Mouse (Mus musculus) cerebellum, postnatal 36 days (tissue): ENCODE results near the gene Tjp2.
"Not testable (repeated sequence)": the region's sequence is repeated elsewhere in the genome, so short reads cannot be mapped to it uniquely, and the experiment has no call there.

Experiments
- DNase-seq, 2 experiments: peaks; one replicate each; pipeline ENCODE4 v3.0.0; 2021 to 2022; ENCODE audit warnings: mixed read lengths in 2 of 2

The Tjp2 gene

DNA sequence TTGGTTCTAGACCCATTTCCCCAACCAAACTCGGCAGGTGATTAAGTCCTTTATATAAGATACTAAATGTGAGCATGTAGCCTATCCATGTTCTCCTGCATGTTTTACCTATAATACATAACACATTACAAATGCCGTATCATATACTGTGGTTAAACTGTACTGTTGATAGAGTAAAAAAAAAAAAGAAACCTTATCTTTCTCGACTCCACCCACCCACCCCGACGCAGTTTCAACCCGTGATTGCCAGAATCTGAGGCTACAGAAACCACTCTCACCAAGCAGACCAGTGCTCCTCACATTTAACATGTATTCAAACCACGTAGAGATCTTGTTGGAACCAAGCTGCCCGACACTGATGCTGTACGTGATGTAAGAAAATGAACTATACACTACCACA, 102.2 kb downstream of the Tjp2 start:
- DNase-seq: no peak

DNA sequence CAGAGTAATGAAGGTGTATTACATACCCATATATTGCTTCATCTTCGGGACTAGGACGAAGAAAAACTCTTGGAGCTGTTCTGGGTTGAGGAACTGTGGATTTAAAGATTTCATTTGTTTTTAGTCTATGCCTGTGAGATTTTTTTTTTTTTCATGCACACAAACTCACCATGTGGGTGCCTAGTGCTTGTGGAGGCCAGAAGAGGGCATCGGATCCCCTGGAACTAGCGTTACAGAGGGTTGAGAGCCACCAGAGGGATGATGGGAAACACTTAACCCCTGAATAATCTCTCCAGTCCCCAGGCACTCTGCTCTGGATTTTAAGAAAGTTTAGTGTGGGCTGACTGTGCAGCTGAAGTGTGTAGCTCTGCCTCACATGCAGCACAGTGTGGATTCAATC, 104.0 kb downstream of the Tjp2 start:
- DNase-seq: no peak

GRCm38 (mm10) chr19:24118775-24119174, 106.1 kb downstream of the Tjp2 start:
- no peak for DNase-seq

DNA sequence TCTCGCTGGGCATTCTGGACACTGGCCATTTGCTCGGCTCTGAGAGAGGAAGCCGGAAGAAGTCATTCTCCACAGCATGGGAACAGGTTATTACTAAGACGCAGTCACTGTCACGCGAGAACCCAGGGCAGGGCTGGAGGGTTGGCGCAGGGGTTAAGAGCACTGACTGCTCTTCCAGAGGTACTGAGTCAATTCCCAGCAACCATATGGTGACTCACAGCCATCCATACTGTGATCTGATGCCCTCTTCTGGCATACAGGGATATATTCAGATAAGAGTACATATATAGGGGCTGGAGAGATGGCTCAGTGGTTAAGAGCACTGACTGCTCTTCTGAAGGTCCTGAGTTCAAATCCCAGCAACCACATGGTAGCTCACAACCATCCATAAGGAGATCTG, 113.2 kb downstream of the Tjp2 start:
- no peak for DNase-seq

- no peak for DNase-seq
Measured at GRCm38 (mm10) chr19:24107707-24108106, 117.1 kb downstream of the Tjp2 start.

- no peak for DNase-seq
Measured at GRCm38 (mm10) chr19:24103802-24104201, 121.0 kb downstream of the Tjp2 start.

- no peak for DNase-seq
Measured at GRCm38 (mm10) chr19:24102562-24103126, 122.2 kb downstream of the Tjp2 start.

GRCm38 (mm10) chr19:24101183-24101582, 123.6 kb downstream of the Tjp2 start:
- DNase-seq: no peak

GRCm38 (mm10) chr19:24098691-24099090, 126.1 kb downstream of the Tjp2 start:
- no peak for DNase-seq

DNA sequence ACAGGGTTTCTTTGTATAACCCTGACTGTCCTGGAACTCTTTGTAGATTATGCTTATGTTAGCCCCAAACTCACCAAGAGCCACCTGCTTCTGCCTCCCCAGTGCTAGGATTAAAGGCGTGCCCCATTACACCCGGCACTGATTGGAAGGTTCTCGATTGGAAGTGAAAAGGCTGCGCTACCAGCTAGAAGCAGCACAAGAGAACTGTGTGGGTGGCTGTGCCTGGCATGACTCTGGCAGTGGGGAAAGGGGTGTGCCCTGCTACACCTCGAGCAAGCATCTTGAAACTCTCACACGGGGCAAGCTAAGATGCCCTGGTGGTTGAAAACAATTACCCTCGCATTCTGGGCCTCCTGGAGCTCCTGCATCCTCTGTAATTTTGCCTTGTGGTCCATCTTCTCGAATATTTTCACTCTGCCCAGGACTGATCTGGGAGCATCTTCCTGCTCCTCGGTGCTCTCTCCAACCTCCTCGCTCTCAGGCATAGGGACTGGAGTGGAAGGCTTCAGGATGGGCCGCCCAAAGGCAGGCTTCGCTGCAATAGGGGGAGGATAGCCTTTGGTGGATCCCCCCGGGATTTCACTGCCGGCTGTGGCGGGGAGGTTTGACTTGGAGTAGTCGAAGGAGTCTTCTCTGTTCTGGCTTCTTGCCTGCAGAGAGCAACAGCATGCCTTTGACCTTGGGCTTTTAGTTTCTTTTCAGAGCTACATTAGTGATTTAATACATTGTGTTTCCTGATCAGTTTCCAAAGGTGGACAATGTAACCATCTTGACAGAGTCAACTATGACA, 127.0 kb downstream of the Tjp2 start:
- DNase-seq: no peak

DNA sequence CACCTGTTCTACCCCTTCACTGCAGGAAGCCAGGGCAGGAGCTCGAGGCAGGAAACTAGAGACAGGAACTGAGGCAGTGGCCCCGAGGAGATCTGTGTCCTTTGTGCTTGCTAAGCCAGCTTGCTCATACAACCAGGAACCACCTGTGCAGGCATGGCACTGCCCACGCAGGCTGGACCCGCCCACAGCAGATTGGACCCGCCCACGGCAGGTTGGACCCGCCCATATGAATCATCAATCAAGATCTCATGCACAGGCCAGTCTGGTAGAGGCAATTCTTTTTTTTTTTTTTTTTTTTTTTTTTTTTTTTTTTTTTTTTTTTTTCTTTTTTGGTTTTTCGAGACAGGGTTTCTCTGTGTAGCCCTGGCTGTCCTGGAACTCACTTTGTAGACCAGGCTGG, 132.8 kb downstream of the Tjp2 start:
- not testable (repeated sequence) for DNase-seq

DNA sequence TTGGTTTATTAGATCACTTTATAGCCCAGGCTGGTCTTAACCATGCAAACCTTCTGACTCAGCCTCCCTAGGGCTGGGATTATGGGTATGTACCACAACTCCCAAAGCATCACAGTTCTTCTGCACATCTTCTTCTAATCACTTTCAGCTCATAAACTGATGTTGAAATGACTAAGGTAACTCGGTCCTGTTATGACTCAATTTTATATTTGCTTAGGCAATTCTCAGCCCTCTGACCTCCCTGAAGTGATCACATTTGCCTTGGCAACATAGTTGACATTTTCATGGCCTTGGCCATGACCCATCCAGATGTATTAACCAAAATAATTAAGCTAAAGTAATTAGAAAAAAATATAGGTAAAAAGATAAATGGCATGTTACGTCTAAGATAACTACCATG, 134.5 kb downstream of the Tjp2 start:
- DNase-seq: no peak

DNA sequence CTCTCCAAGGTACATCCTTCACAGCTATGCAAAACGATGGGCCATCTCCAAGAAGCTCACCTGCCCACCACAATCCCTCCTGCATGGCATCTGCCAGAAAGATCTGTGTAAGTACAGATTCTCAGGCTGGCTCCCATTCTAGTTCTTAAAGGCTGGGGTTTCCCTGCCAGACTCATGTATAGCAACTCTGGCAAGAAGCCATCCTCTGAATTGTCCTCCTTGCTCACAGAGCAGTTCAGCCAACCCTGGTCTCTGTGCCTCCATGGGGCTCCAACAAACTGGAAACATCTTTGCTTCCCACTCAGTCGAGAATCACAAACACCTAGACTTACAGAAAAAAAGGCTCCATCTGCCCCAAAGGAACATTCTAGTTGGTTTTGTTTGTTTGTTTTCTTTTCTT, 139.5 kb downstream of the Tjp2 start:
- DNase-seq: no peak

DNA sequence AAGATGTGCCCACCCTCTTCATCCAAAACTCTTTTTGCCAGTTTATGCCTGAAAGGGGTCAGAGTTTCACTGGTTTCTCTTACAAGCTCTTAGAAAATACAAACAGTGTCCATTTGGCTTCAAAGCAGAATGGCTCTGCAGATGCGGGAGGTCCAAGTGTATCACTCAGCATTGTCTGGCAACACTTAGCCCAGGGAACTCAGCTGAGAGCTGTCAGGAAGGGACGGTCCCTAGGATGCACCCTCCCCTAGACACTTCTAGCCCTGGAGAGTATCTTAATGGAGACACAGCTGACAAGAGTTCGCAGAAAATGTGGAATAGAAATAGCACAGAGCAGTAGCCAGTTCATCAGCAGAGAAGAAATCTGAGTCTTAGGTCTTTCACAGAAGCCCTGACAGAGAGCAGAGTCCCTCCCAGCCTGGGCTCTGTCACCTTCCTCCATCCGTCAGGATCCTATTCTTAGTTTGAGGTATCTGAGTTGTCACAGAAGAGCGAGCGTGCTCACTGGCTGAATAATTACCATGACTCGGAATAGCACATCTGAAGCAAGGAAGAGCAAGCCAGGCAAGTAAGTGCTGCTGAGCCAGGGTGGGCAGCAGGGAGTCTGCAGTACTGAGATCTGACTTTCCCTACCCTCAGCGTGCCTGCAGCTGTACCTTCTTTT, 144.3 kb downstream of the Tjp2 start:
- DNase-seq: no peak

- DNase-seq: no peak
Measured at GRCm38 (mm10) chr19:24077658-24078057, 147.2 kb downstream of the Tjp2 start.

DNA sequence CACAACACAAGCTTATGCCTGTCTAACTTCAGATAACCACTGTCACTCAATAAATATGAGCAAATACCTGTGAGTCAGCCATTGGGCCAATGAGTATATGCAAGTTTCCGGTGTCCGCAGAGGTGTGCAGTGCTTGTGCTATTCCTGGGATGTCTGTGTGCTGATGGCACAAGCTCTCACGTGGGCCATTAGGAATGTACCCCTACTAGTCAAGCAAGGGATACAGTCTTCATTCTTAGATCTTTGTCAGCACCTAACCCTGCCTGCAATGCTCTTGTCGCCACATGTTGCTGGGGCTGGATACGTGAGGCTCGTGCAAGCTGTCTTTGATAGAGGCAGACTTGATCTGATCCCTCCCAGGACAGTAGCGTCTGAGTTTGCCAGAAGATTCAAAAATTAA, 148.3 kb downstream of the Tjp2 start:
- no peak for DNase-seq

DNA sequence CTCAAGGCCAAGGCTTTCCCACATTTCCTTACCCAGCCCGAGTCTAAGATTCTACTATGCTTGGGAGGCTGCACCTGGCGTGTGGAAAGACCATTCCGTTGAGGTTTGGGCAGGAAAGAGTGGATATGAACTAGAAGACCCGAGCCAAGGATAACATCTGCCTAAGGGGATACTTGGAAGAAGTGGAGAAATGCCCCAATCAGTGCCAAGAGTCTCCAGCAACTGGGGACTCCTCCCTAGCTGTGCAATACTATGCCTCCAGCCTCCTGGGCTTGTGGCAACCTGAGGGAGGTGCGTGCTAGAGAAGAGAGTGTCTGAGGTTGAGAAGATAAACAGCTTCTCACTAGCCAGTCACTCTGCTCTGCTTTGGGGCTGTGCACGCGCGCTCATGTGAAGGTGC, 148.9 kb downstream of the Tjp2 start:
- DNase-seq: no peak

DNA sequence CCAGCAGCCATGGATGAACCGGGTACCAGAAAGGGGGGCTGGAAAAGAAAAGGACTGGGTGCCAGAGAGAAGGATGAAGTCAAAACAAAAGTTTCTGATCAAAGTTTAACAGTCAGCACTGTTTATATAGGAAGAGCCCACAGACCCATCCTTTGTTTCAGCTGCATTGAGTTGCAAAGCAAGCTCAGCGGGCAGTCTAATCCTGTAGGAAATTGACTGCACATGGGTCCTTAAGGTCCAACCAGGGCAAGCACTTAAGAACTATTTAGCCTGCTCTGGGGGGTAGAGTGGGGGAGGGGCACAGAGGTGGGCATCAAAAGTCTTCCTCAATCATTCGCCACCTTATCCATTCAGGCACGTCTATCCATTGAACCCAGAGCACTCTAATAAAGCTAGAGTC, 151.7 kb downstream of the Tjp2 start:
- no peak for DNase-seq

GRCm38 (mm10) chr19:24064348-24064895, 160.4 kb downstream of the Tjp2 start:
- no peak for DNase-seq

DNA sequence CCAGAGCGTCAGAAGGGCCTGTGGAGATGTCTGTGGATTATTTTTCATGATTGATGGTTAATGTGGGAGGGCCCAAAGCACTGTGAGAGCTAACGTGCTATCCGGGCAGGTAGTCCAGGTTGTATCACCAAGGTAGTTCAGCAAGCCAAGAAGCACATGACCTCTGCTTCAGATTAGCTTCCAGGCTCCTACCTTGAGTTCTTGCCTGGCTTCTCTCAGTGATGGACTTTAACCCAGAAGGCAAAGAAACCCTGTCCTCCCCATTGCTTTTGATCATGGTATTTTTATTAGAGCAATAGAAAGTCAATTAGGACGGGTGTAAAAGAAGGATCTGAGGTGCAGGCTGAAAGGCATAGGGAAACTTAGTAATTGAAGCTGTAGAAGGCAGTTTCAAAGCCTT, 161.2 kb downstream of the Tjp2 start:
- DNase-seq: no peak

DNA sequence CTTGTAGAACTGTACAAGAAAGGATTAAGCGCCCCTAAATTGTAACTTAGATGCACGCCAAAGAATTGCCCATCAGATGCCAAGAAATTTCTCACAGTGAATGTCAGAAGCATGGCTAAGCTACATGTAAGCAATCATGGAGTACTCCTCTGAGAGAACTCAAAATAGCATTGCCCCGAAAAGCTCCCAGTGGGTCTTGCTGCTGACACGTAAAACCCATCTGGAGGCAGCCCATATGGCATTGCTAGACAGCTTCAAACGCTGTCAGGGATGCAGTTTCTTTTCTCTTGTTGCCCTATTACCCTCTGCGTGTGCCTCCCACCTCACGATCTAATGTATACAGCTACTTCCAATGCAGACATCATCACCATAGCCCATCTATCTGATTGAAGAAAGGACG, 166.0 kb downstream of the Tjp2 start:
- no peak for DNase-seq

DNA sequence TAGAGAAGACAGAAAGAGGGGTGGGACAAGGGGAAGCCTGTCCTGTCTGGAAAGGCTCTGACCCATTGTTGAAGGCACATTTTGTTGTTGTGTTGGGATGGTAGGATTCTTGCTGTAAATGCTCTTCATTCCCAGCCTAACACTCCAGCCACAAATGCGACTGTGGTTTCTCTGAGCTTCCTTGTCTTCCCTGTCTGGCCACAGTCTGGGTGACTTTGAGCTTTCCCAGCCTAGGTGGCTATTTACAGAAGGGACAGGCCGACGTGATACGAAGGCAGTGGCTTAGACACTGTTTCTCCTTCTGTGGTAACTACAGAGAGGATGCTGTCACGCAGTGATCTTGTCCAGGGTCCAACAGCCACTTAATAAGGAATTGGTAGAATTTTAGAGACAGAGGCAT, 166.8 kb downstream of the Tjp2 start:
- DNase-seq: no peak

- DNase-seq: no peak
Measured at GRCm38 (mm10) chr19:24056880-24057279, 167.9 kb downstream of the Tjp2 start.

DNA sequence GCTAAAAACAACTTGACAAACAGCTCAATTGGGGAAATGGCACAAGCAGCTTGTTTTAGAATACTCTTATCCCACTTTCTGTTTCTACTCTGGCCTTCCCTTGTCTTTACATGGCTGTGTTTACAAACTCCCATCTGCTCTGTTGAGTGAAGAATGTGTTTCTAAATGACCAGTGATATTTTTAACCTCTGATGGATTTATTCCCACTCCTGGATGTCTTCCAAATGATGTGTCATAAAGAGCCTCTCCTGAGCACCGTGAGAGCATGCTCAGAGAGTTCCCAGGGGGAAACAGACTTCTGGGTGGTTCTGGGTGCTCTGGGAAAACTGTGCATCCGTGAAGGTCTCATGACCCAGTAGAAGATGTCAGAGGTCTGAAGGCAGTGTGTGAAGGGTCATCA, 169.9 kb downstream of the Tjp2 start:
- DNase-seq: no peak
